Mouse (Mus musculus): ENCODE results near the gene Gbf1.

GRCm38 (mm10) chr19:46329951-46330350 is 177.6 kb downstream of the Gbf1 start:
- TF ChIP-seq CTCF (IDR thresholded peaks at IDR 0.05; ENCODE audit: control insufficient read depth, insufficient read depth, insufficient read length) (peak; percentile 99), MAX (IDR thresholded peaks at IDR 0.05) (peak; percentile 77), USF1 (IDR thresholded peaks at IDR 0.05; ENCODE audit: low read depth) (no peak)
